Mouse (Mus musculus): ENCODE results near the gene Tmem8. TPM values are rescaled to one million over a fixed set of nuclear protein-coding genes. Genes with fewer than 3 reads are reported as not detected.

Tmem8 gene
- polyA plus RNA-seq, 1 experiment from 2014 or later: 2.4 TPM

DNA sequence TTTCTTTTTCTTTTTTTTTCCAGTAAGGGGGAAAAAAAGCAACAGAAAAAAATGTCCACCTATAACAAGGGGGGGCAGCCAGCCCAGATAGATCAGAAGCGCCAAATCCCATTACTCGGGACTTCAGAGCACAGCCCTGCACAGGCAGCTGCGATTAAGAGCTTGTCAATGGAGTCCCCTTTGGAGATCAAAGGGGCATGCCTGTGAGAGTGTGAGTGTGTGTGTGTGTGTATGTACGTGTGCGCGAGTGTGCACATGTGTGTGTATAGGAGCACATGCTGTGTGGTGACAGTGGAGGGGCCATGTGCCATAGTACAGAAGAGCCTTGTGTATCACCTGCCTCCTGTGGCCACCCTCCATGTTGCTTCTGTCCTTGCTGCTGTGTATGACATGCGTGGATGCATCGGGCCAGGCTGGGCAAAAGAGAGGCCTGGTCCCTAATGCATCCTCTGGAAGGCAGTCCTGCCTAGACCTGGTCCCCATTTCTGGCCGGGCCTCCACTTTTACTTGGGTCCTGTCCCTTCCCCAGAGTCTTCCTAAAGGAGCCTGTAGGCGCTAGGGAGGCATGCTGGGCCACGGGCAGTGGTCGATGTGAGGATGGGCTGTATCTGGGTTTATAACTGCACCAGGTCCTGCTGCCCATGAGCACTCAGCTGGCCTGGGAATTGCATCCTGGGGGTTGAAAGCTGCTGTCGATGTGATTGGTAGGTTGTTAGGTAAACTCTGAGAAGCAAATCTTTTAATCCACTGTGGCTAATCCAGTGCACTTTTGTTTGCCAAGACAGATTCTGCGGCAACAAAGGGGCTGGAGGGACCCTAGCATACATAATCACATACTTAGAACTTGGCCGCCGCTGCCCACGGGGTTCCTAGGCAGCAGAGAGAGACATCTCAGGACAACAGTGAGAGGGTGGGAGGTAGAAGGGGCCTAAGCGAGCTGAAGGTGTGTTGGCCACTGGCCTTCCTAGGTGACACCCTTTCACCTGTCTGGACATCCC lies 19.1 kb downstream of the Tmem8 start:
- Histone ChIP-seq H3K27me3 (replicated peaks) (no peaks in the 10 kb centered on the region), H3K36me3 (peaks cover 56% of the 10 kb centered on the region), H3K9me3 (no peaks in the 10 kb centered on the region), H3K4me1 (no peaks in the 10 kb centered on the region), H3K4me3 (no peak overlapping the region), H3K9ac (no peak overlapping the region), H3K4me2 (replicated peaks) (no peak overlapping the region), H3K27ac (no peak overlapping the region)
- 91% methylated on average over 18 of the region's 18 CpGs for WGBS
- ATAC-seq (ENCODE audit: low FRiP score, low read depth): no peak

GRCm38 (mm10) chr17:26137106-26137750 lies 24.1 kb downstream of the Tmem8 start:
- Histone ChIP-seq H3K4me1 (peaks cover 21% of the 10 kb centered on the region), H3K4me2 (replicated peaks) (no peak overlapping the region), H3K27ac (no peak overlapping the region), H3K9me3 (no peaks in the 10 kb centered on the region), H3K4me3 (no peak overlapping the region), H3K9ac (no peak overlapping the region), H3K36me3 (peaks cover 7% of the 10 kb centered on the region; the same call in 1 of the 2 replicates), H3K27me3 (replicated peaks) (no peaks in the 10 kb centered on the region)
- 90% methylated on average over 11 of the region's 11 CpGs for WGBS
- no peak for ATAC-seq (ENCODE audit: low FRiP score, low read depth)

DNA sequence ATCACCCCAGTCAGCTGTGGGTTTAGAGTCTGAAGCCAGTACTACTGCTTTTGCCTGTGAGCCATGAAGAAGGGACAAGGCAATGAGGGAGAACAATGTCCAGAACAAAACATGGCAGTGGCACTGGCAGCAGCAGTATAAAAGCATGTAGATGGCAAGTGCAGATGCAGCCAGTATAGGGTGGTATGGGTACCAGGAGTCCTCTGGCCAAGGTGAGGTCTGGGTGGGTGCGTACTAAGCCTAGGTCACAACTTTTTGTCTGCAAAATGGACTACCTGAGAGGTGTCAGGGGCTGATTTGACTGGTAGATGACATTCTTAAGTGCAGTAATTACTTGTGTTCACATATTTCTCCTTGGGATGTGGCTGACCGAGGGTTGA lies 24.6 kb downstream of the Tmem8 start:
- H3K9ac ChIP-seq: 0 out of 2 replicates have a peak overlapping the region, but pooled peaks have one; percentile 42
- peak overlapping the region; percentile 90 for H3K4me2 ChIP-seq (replicated peaks)
- H3K27me3 ChIP-seq (replicated peaks): no peaks in the 10 kb centered on the region
- 77% methylated on average over 2 of the region's 2 CpGs for WGBS
- no peak for ATAC-seq (ENCODE audit: low FRiP score, low read depth)
- no peak overlapping the region for H3K27ac ChIP-seq
- no peaks in the 10 kb centered on the region for H3K9me3 ChIP-seq
- peaks cover 5% of the 10 kb centered on the region for H3K36me3 ChIP-seq
- H3K4me1 ChIP-seq: peaks cover 21% of the 10 kb centered on the region
- 0 out of 2 replicates have a peak overlapping the region, but pooled peaks have one; percentile 92 for H3K4me3 ChIP-seq

GRCm38 (mm10) chr17:26138239-26138836 lies 25.2 kb downstream of the Tmem8 start, which contains the start of gene Axin1:
TSS of gene Axin1 (plus strand) at chr17:26138688.
- Histone ChIP-seq H3K4me2 (replicated peaks) (peak within 1 kb of the TSS; percentile 90), H3K9ac (peak within 1 kb of the TSS; percentile 93), H3K4me1 (peaks cover 21% of the 10 kb centered on the region), H3K36me3 (peaks cover 9% of the 10 kb centered on the region), H3K27ac (peak within 1 kb of the TSS; percentile 88), H3K4me3 (peak within 1 kb of the TSS; percentile 92), H3K9me3 (no peaks in the 10 kb centered on the region), H3K27me3 (replicated peaks) (no peaks in the 10 kb centered on the region)
- peak; percentile 97 for ATAC-seq (ENCODE audit: low FRiP score, low read depth)
- under 1% methylated on average over 42 of the region's 42 CpGs for WGBS

DNA sequence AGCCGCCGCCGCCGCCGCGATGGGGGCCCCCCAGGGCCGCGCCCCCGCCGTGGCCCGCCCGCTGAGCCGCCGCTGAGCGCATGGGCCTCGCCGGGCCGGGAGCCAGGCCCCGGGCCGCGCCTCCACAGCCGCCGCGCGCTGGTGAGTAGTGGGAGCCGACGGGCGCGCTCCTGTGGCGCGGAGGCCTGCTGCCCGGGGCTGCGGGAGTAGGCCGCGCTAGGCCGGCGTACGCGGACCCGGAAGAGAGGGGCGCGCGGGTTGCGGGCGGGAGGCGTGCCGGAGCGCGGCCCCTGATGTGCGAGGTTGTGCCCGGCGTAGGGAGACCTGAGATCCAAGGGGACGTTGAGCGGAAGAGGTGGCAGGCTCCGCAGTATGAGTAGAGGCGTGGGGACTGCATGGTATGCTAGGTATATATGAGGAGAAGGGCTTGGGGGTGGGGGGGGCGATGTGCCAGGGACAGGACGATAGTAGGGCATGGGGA lies 25.8 kb downstream of the Tmem8 start:
- ATAC-seq (ENCODE audit: low FRiP score, low read depth): peak; percentile 77
- Histone ChIP-seq H3K4me3 (peak overlapping the region; percentile 92), H3K4me2 (replicated peaks) (peak overlapping the region; percentile 90), H3K9me3 (no peaks in the 10 kb centered on the region), H3K9ac (peak overlapping the region; percentile 93), H3K27ac (peak overlapping the region; percentile 88), H3K27me3 (replicated peaks) (no peaks in the 10 kb centered on the region), H3K36me3 (peaks cover 13% of the 10 kb centered on the region), H3K4me1 (peaks cover 21% of the 10 kb centered on the region)
- WGBS: under 1% methylated on average over 58 of the region's 58 CpGs

- 93% methylated on average over 4 of the region's 4 CpGs for WGBS
- Histone ChIP-seq H3K4me2 (replicated peaks) (no peak overlapping the region), H3K4me1 (peaks cover 18% of the 10 kb centered on the region), H3K9ac (no peak overlapping the region), H3K36me3 (peaks cover 37% of the 10 kb centered on the region), H3K27ac (no peak overlapping the region), H3K4me3 (no peak overlapping the region), H3K27me3 (replicated peaks) (no peaks in the 10 kb centered on the region), H3K9me3 (no peaks in the 10 kb centered on the region)
- no peak for ATAC-seq (ENCODE audit: low FRiP score, low read depth)
These were observed 29.7 kb downstream of the Tmem8 start for GRCm38 (mm10) chr17:26142796-26143195.

DNA sequence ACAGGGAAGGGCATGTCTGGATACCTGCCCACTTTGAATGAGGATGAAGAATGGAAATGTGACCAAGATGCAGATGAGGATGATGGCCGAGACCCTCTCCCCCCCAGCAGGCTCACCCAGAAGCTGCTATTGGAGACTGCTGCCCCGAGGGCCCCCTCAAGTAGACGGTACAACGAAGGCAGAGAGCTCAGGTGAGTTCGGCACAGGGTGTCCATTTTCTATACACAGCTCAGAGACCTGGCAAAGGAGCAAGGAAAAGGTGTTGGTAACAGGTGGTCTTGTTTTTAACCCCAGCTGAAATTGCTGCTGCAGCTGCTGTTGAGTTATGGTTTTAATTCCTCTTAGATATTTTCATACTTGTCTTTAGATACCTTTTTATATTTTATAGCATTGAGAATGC lies 30.3 kb downstream of the Tmem8 start:
- H3K27ac ChIP-seq: no peak overlapping the region
- peaks cover 14% of the 10 kb centered on the region for H3K4me1 ChIP-seq
- no peak overlapping the region for H3K4me2 ChIP-seq (replicated peaks)
- H3K27me3 ChIP-seq (replicated peaks): no peaks in the 10 kb centered on the region
- no peak overlapping the region for H3K9ac ChIP-seq
- H3K9me3 ChIP-seq: no peaks in the 10 kb centered on the region
- no peak for ATAC-seq (ENCODE audit: low FRiP score, low read depth)
- no peak overlapping the region for H3K4me3 ChIP-seq
- peaks cover 43% of the 10 kb centered on the region for H3K36me3 ChIP-seq
- WGBS: 91% methylated on average over 5 of the region's 5 CpGs

DNA sequence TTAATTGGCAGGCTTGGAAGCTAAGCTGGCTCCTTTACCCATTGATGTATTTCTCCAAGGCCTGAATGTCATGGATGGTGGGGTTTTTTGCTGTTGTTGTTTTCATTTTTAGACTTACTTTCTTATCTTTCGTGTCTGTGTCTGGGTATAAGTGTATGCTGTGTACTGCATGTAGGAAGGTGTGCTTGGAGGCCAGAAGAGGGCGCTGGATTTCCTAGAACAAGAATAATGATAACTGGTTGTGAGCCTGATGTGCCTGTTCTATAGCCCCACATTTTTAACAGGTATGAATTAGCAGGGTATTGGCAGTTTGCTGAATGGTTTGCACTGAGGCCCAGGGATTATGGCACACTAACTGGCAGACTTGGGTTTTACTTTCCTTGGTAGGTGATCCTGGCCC lies 36.0 kb downstream of the Tmem8 start:
- ATAC-seq (ENCODE audit: low FRiP score, low read depth): no peak
- H3K4me1 ChIP-seq: no peaks in the 10 kb centered on the region
- H3K36me3 ChIP-seq: peaks cover 64% of the 10 kb centered on the region
- 81% methylated on average over 2 of the region's 2 CpGs for WGBS
- H3K9me3 ChIP-seq: no peaks in the 10 kb centered on the region
- H3K27me3 ChIP-seq (replicated peaks): no peaks in the 10 kb centered on the region
- H3K9ac ChIP-seq: no peak overlapping the region
- no peak overlapping the region for H3K27ac ChIP-seq
- H3K4me3 ChIP-seq: no peak overlapping the region
- H3K4me2 ChIP-seq (replicated peaks): no peak overlapping the region

- H3K27ac ChIP-seq: no peak overlapping the region
- WGBS: 98% methylated on average over 2 of the region's 2 CpGs
- peaks cover 50% of the 10 kb centered on the region for H3K36me3 ChIP-seq
These were observed 39.0 kb downstream of the Tmem8 start for GRCm38 (mm10) chr17:26151886-26152630.

GRCm38 (mm10) chr17:26162736-26163135 lies 49.6 kb downstream of the Tmem8 start:
- H3K27ac ChIP-seq: no peak overlapping the region
- H3K4me1 ChIP-seq: no peaks in the 10 kb centered on the region
- H3K4me2 ChIP-seq (replicated peaks): no peak overlapping the region
- H3K9ac ChIP-seq: no peak overlapping the region
- H3K9me3 ChIP-seq: no peaks in the 10 kb centered on the region
- no peaks in the 10 kb centered on the region for H3K36me3 ChIP-seq
- H3K27me3 ChIP-seq (replicated peaks): no peaks in the 10 kb centered on the region
- 95% methylated on average over 1 of the region's 1 CpGs for WGBS
- H3K4me3 ChIP-seq: no peak overlapping the region
- no peak for ATAC-seq (ENCODE audit: low FRiP score, low read depth)

More at GRCm38 (mm10) chr17:26151886-26152630, 39.0 kb downstream of the Tmem8 start:
- Histone ChIP-seq H3K9me3 (no peaks in the 10 kb centered on the region), H3K4me2 (replicated peaks) (no peak overlapping the region), H3K27me3 (replicated peaks) (no peaks in the 10 kb centered on the region), H3K9ac (no peak overlapping the region), H3K4me3 (no peak overlapping the region), H3K4me1 (no peaks in the 10 kb centered on the region)
- ATAC-seq (ENCODE audit: low FRiP score, low read depth): no peak

DNA sequence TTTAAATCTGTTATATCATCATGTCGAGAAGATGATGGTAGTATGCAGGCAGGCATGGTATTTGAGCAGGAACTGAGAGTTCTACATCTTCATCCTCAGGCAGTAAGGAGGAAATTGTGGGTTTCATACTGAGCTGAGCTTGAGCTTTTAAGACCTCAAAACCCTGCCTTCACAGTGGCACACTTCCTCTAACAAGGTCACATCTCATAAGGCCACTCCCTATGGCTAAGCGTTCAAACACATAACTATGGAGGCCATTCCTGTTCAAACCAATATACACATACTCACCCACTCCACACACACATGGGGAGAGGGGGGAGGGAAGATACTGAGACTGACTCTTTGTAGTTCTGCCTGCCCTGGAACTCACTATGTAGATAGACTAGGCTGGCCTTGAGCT lies 54.9 kb downstream of the Tmem8 start:
- Histone ChIP-seq H3K4me3 (no peak overlapping the region), H3K27me3 (replicated peaks) (no peaks in the 10 kb centered on the region), H3K27ac (no peak overlapping the region), H3K9ac (no peak overlapping the region), H3K4me2 (replicated peaks) (no peak overlapping the region), H3K9me3 (no peaks in the 10 kb centered on the region), H3K4me1 (no peaks in the 10 kb centered on the region), H3K36me3 (no peaks in the 10 kb centered on the region; the same call in 1 of the 2 replicates)
- no peak for ATAC-seq (ENCODE audit: low FRiP score, low read depth)
- WGBS: 97% methylated on average over 2 of the region's 2 CpGs
